ENCODE assay signal across 9 mouse cellular contexts in genomic region chr14:119124061-119124460, GRCm38 (mm10). TPM values are rescaled to one million over a fixed set of nuclear protein-coding genes. Genes with fewer than 3 reads are reported as not detected.
DNase-seq lines count a peak whose midpoint lies in the region; ATAC-seq lines count a peak whose summit lies in the region.
"Had no signal": no experiment of that assay in that cellular context is flagged by ENCODE, and none has a peak within 500 bp of the region (broad histone marks: within the 10 kb centered on the region; RNA-seq: fewer than 3 reads in every experiment).

No protein-coding gene starts in this region.

- H3K9me3 ChIP-seq in intestine, embryonic 16.5 days (ENCODE audit: control insufficient read depth, low read length): no peaks in the 10 kb centered on the region
- no peaks in the 10 kb centered on the region for H3K9me3 ChIP-seq in midbrain, embryonic 13.5 days

- 0 out of 2 replicates have a peak, but pooled peaks cover 3% of the 10 kb centered on the region for H3K4me1 ChIP-seq in intestine, embryonic 16.5 days (ENCODE audit: control insufficient read depth, insufficient read depth, low read length)
- H3K4me1 ChIP-seq in midbrain, embryonic 13.5 days (replicated peaks): peaks cover 14% of the 10 kb centered on the region
- H3K4me1 ChIP-seq: megakaryocyte, embryonic 14.5 days had no signal

- WGBS in intestine, embryonic 16.5 days: 28% methylated on average over 3 of the region's 3 CpGs
- WGBS in midbrain, embryonic 13.5 days: 22% methylated on average over 3 of the region's 3 CpGs

- H3K27ac ChIP-seq in intestine, embryonic 16.5 days (ENCODE audit: low read length): no peak overlapping the region
- no peak overlapping the region for H3K27ac ChIP-seq in midbrain, embryonic 13.5 days

- H3K4me2 ChIP-seq in intestine, embryonic 16.5 days (ENCODE audit: low read depth, low read length): peak overlapping the region; percentile 61
- peak overlapping the region; percentile 53 for H3K4me2 ChIP-seq in midbrain, embryonic 13.5 days (replicated peaks)

- ATAC-seq in intestine, embryonic 16.5 days: peak; percentile 70
- peak; percentile 91 for ATAC-seq in midbrain, embryonic 13.5 days

- no peak overlapping the region for H3K4me3 ChIP-seq in intestine, embryonic 16.5 days (ENCODE audit: low read length)
- peak overlapping the region; percentile 34; the same call in 1 of the 2 replicates for H3K4me3 ChIP-seq in midbrain, embryonic 13.5 days (replicated peaks)
- H3K4me3 ChIP-seq: megakaryocyte, embryonic 14.5 days had no signal

- H3K9ac ChIP-seq in intestine, embryonic 16.5 days (ENCODE audit: low read depth, low read length): no peak overlapping the region; the same call in 1 of the 2 replicates
- no peak overlapping the region for H3K9ac ChIP-seq in midbrain, embryonic 13.5 days (replicated peaks)

- H3K27me3 ChIP-seq in intestine, embryonic 16.5 days (replicated peaks; ENCODE audit: control insufficient read depth, insufficient read depth, low read length): no peaks in the 10 kb centered on the region
- H3K27me3 ChIP-seq in midbrain, embryonic 13.5 days: peaks cover 19% of the 10 kb centered on the region

- H3K36me3 ChIP-seq in intestine, embryonic 16.5 days (ENCODE audit: control insufficient read depth, insufficient read depth, low read length): no peaks in the 10 kb centered on the region
- H3K36me3 ChIP-seq in midbrain, embryonic 13.5 days: no peaks in the 10 kb centered on the region

- DNase-seq in adrenal gland, adult 2 months: peak; percentile 15
- DNase-seq in adrenal gland, postnatal 4 days (ENCODE audit: low spot score in 2 of 2): no peak
- peak; percentile 52 for DNase-seq in right cerebral cortex, postnatal 10 days (ENCODE audit: low spot score in 2 of 2)
- DNase-seq in right cerebral cortex, postnatal 14 days: no peak
- no peak for DNase-seq in gastrocnemius, postnatal 10 days
- DNase-seq in layer of hippocampus, adult 18-20 months (ENCODE audit: low spot score in 2 of 2): no peak

RNA-seq across cellular contexts. Expression of gene Hs6st3, which starts 14.1 kb away (rescaled TPM):
- total RNA-seq in adrenal gland, adult 2 months (2021): under 1 TPM; 0.69 to 0.90 TPM
- polyA plus RNA-seq in adrenal gland, adult 2 months (2012; rRNA removed): 0.76 and 0.84 TPM in 2 replicates
- 1 to 10 TPM; 3.2 to 3.3 TPM for total RNA-seq in adrenal gland, postnatal 4 days (2021)
- polyA plus RNA-seq in intestine, embryonic 16.5 days (2015; fragmentation: Nextera tagmentation; extraction: Ambion mirVana): not detected in 2 replicates
- 0.88 and 1.3 TPM in 2 replicates for polyA plus RNA-seq in midbrain, embryonic 13.5 days (2015; fragmentation: Nextera tagmentation; extraction: Ambion mirVana)
- total RNA-seq in gastrocnemius, postnatal 10 days (2021): under 1 TPM; 0.19 to 0.25 TPM
- total RNA-seq in layer of hippocampus, adult 18-20 months (2021): 10 to 100 TPM; 58.6 to 59.6 TPM

RNA-seq across cellular contexts. Expression of gene Uggt2, which starts 24.8 kb away (rescaled TPM):
- 10 to 100 TPM; 11.0 to 16.5 TPM for total RNA-seq in adrenal gland, adult 2 months (2021)
- 8.0 and 8.1 TPM in 2 replicates for polyA plus RNA-seq in adrenal gland, adult 2 months (2012; rRNA removed)
- total RNA-seq in adrenal gland, postnatal 4 days (2021): 10 to 100 TPM; 17.2 to 18.8 TPM
- 5.2 and 6.1 TPM in 2 replicates for polyA plus RNA-seq in intestine, embryonic 16.5 days (2015; fragmentation: Nextera tagmentation; extraction: Ambion mirVana)
- polyA plus RNA-seq in midbrain, embryonic 13.5 days (2015; fragmentation: Nextera tagmentation; extraction: Ambion mirVana): 20.1 and 20.8 TPM in 2 replicates
- total RNA-seq in gastrocnemius, postnatal 10 days (2021): 10 to 100 TPM in 1 of 2 experiments, 1 to 10 TPM in 1; 7.8 to 10.7 TPM
- 10 to 100 TPM; 24.3 to 25.7 TPM for total RNA-seq in layer of hippocampus, adult 18-20 months (2021)

Comparison
In these comparisons a context has a peak if more than half of its experiments do, and no peak if none do; other contexts are left out.
1. DNase-seq: peak in adrenal gland, adult 2 months (single experiment) and right cerebral cortex, postnatal 10 days (2 of 2); none in adrenal gland, postnatal 4 days (0 of 2), right cerebral cortex, postnatal 14 days (single experiment), gastrocnemius, postnatal 10 days (single experiment) and layer of hippocampus, adult 18-20 months (0 of 2).
2. RNA of gene Hs6st3, which starts 14.1 kb away (total RNA-seq): 58.6 to 59.6 TPM in layer of hippocampus, adult 18-20 months; 3.2 to 3.3 TPM in adrenal gland, postnatal 4 days, 0.69 to 0.90 TPM in adrenal gland, adult 2 months and 0.19 to 0.25 TPM in gastrocnemius, postnatal 10 days; every median in the first group is over 10 times any median in the second.